Mouse (Mus musculus): ENCODE results near the gene Myo1a.

- TF ChIP-seq CTCF (IDR thresholded peaks at IDR 0.05) (no peak), POLR2A (IDR thresholded peaks at IDR 0.05; ENCODE audit: insufficient read depth, low read depth, low read length) (no peak)
Observed at GRCm38 (mm10) chr10:127695775-127696174, 9.2 kb upstream of the Myo1a start.

All from heart, adult 2 months (tissue).